Mouse (Mus musculus) heart, embryonic 10.5 days (tissue): ENCODE data around the gene Med10. TPM values are rescaled to one million over a fixed set of nuclear protein-coding genes. Genes with fewer than 3 reads are reported as not detected.

ENCODE experiments used
- DNase-seq: peaks from one replicate; pipeline ENCODE4 v3.0.0-alpha.2; 2017; ENCODE audit warnings: low spot score
- H3K27ac ChIP-seq: fragments of 300-500 bp; sonication (generic); 2 replicates; pipeline ENCODE4 v1.5.1; 2016; ENCODE audit warnings: mild to moderate bottlenecking
- H3K27me3 ChIP-seq: fragments of 300-500 bp; sonication (generic); 2 replicates; pipeline ENCODE4 v1.6.1; 2016; ENCODE audit warnings: mild to moderate bottlenecking; ENCODE audit not compliant: poor library complexity, insufficient read depth, severe bottlenecking
- H3K36me3 ChIP-seq: fragments of 300-500 bp; sonication (generic); 2 replicates; pipeline ENCODE4 v1.6.1; 2016; ENCODE audit warnings: mild to moderate bottlenecking, moderate library complexity
- H3K4me1 ChIP-seq: fragments of 300-500 bp; sonication (generic); 2 replicates; pipeline ENCODE4 v1.6.1; 2016; ENCODE audit warnings: mild to moderate bottlenecking
- H3K4me3 ChIP-seq: fragments of 300-500 bp; sonication (generic); 2 replicates; pipeline ENCODE4 v1.5.1; 2016; ENCODE audit warnings: mild to moderate bottlenecking, moderate library complexity
- H3K9me3 ChIP-seq: fragments of 300-500 bp; sonication (generic); 2 replicates; pipeline ENCODE4 v1.6.1; 2016; ENCODE audit warnings: mild to moderate bottlenecking, moderate library complexity
- WGBS: fragments of 180-500 bp; shearing (Covaris S2); methylation state at CpG from one replicate; pipeline ENCODE4 v1.1.7; 2016; 5-methylcytosine and 5-hydroxymethylcytosine counted together
- polyA plus RNA-seq: library from polyadenylated mRNA; unstranded; fragments of >200 nt; fragmentation: Nextera tagmentation; extraction: Ambion mirVana; gene quantifications from 2 replicates; pipeline ENCODE4 v1.2.1, GENCODE M21; 2016

The Med10 gene
- polyA plus RNA-seq: 122 and 154 TPM in 2 replicates

DNA sequence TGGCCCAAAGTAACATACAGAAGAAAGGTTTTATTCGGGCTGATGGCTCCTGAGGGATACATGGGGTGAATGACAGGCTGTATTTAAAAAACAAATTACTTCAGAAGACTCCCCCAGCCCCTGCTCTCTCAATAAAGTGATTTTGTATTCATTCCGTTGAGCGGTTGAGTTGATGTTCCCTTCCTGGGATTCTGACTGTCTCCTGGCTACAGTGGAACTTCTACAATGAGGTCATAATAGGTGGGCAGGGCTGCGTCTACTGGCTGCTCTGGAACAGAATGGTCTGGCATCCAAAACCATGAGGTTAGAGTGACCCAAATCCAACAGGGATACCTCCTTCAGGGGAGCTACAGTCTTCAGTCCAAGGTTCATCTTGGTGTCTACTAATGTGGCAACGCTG, at the start of gene Med10:
Gene Med10, plus strand, starts transcription at position 301 of the 400 bp plus-strand sequence.
- 73% methylated on average over 5 of the region's 5 CpGs for WGBS
- Histone ChIP-seq H3K4me3 (no peak within 1 kb of the TSS), H3K9me3 (no peaks in the 10 kb centered on the region), H3K4me1 (no peaks in the 10 kb centered on the region), H3K36me3 (no peaks in the 10 kb centered on the region), H3K27me3 (no peaks in the 10 kb centered on the region), H3K27ac (no peak within 1 kb of the TSS)
- peak; percentile 43 for DNase-seq

DNA sequence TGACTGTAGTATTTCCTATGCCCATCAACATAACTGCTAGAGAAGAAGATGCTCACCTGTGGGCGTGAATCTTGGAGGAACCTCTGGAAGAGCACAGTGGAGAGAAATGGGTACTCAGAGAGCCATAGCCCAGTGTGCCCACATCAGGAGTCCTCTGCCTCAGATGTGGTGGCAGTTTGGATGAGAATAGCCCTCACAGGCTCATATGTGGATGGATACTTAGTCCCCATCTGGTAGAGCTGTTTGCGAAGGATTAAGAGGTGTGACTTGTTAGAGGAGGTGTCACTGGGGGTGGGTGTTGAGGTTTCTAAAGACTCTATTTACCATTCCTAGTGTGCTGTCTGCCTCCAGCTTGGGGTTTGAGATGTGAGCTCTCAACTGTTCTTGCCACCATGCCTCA, 49.3 kb upstream of the Med10 start:
- no peaks in the 10 kb centered on the region for H3K9me3 ChIP-seq
- H3K4me3 ChIP-seq: no peak overlapping the region
- no peak for DNase-seq
- no peaks in the 10 kb centered on the region for H3K27me3 ChIP-seq
- peaks cover 6% of the 10 kb centered on the region; the same call in 1 of the 2 replicates for H3K4me1 ChIP-seq
- H3K27ac ChIP-seq: no peak overlapping the region
- no peaks in the 10 kb centered on the region for H3K36me3 ChIP-seq
- 78% methylated on average over 2 of the region's 2 CpGs for WGBS

DNA sequence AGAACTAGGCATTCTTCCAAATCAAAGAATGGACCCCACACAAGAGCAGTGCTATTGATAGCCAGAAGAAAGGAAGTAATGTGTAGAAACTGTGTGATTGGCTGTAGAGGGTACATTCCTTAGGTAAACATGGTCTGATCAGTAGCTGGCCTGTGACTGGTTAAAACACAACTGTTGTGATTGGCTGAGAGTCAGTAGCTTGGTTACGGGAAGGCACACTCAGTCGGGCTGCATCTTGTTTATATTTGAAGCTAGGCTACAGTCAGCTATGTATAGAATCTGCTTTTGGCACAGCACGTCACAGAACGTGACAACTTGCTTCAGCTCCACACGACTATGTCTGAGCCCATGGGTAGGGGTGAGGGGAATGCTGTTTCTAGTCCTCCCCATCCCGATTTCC, 43.2 kb upstream of the Med10 start:
- no peaks in the 10 kb centered on the region for H3K9me3 ChIP-seq
- WGBS: 75% methylated on average over 6 of the region's 6 CpGs
- DNase-seq: no peak
- H3K27ac ChIP-seq: no peak overlapping the region
- no peak overlapping the region for H3K4me3 ChIP-seq
- H3K36me3 ChIP-seq: no peaks in the 10 kb centered on the region
- no peaks in the 10 kb centered on the region for H3K4me1 ChIP-seq
- H3K27me3 ChIP-seq: no peaks in the 10 kb centered on the region

DNA sequence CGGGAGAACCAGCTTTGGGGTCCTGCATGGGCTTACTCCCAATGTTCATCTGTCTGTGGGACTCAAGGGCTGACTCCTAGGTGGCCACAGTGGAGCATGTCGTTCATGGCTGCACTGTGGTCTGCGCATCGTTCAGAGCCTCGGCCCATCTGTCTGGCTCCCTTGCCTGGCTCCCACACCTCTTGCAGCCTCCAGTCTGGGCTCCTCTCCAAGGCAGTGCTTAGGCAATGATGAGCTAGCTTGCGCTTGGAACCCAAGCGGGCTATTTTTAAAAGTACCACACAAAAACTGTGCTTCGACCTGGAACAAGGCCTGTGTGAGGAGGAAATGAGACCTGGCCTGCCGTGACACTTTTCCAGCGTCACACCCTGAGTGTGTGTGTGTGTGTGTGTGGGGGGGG, 40.8 kb upstream of the Med10 start:
- WGBS: 78% methylated on average over 10 of the region's 10 CpGs
- H3K36me3 ChIP-seq: no peaks in the 10 kb centered on the region
- no peaks in the 10 kb centered on the region for H3K27me3 ChIP-seq
- no peak for DNase-seq
- H3K27ac ChIP-seq: no peak overlapping the region
- H3K4me3 ChIP-seq: no peak overlapping the region
- H3K4me1 ChIP-seq: no peaks in the 10 kb centered on the region
- no peaks in the 10 kb centered on the region for H3K9me3 ChIP-seq

DNA sequence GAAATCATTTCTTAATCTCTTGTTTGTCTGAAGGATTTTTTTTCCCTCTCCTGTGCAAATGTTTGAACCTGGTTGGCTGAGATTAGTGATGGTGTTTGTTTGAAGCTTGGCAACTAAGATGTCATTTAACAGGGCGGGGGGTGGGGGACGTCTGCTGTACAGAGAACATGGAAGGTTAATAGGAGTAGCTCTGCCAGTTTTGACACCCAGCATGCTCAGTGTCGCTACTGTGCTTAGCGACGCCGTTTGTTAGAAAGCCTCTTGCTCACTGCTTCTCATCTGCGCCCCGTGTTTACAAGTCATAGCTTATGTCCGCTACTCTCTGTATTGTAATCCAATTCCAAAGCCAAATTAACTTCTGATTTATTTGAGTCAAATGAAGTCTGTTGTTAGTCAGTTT, 37.5 kb upstream of the Med10 start:
- no peak for DNase-seq
- WGBS: 88% methylated on average over 9 of the region's 9 CpGs
- no peak overlapping the region for H3K27ac ChIP-seq

DNA sequence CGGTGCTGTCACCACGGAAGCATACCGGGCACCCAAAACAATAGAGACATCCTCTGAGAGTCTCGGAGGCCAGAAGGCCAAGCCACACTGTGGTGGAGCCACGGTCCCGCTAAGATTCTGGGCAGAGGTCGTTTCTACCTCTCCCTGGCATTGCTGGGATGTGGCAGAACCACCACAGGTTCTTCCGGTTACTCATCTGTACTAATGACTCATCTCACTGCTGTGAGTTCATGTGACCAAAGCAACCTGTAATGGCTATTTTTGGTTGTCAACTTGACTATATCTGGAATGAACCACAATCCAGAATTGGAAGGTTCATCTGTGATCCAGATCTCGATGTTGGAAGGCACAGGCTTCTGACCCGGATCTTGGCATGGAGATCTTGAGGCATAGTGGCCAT, 34.0 kb upstream of the Med10 start:
- 89% methylated on average over 10 of the region's 10 CpGs for WGBS
- H3K27me3 ChIP-seq: no peaks in the 10 kb centered on the region
- H3K36me3 ChIP-seq: no peaks in the 10 kb centered on the region
- H3K27ac ChIP-seq: no peak overlapping the region
- no peak overlapping the region for H3K4me3 ChIP-seq
- no peak for DNase-seq
- H3K4me1 ChIP-seq: no peaks in the 10 kb centered on the region
- H3K9me3 ChIP-seq: no peaks in the 10 kb centered on the region

More for the DNA sequence above, 37.5 kb upstream of the Med10 start:
- Histone ChIP-seq H3K4me1 (no peaks in the 10 kb centered on the region), H3K9me3 (no peaks in the 10 kb centered on the region), H3K4me3 (no peak overlapping the region), H3K36me3 (no peaks in the 10 kb centered on the region), H3K27me3 (no peaks in the 10 kb centered on the region)

DNA sequence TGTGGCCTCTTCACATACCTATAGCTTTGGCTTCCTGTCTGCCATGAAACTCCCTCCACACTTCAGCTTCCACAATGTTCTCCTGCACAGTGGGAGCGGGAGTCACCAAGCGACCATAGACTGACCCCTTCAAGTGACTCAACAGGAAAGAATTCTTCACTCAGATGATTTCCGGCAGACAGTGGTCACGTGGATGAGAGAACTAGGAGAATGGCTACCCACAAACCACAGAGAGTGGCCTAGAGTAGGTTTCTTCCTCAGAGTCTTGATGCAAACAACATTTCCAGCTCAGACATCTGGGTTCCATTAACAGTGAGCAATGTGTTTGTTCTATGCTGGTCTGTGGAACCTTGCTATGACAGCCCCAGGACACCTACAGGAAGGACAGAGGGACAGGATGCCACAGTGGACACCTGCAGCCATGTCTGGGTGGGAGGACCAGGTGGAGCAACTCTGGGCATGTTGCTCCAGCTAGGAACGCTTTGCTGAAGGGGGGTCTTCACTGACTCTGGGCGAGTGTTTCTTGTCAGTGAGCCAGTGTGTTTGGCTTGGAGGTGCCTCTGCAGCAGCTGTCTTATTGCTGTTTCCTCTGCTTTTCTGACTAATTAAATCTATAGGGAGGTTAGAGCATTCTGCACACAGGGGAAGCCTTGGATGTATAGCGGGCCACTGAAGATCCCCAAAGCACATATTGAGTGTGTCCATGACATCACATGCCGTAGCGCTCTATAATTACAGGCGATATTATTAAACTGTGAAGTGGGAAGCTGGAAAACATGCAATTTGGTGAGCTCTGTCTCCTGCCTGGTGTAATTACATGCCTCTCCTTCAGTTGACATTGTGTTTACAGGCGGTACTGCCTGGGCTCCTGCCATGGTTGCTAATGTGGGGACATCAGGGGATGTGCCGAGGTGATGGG, 31.4 kb upstream of the Med10 start:
- no peaks in the 10 kb centered on the region for H3K4me1 ChIP-seq
- WGBS: 79% methylated on average over 12 of the region's 12 CpGs

DNA sequence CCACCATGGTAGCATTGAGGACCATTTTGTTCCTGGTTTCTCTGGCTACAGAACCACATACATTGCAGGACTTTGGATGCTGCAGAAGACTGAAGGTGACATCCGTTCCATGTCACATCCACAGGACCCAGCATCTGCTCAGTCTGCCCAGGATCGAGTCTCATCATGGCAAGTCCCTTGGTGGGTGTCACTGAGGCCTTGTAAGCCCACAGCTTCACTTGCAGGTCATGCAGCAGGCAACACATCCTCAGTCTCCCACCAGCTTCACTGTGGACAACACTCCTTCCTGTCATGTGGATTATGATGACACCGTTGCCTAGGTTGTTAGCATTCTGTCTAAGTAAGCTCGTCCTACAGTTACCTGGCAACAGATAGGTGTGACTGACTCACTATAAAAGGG, 29.8 kb upstream of the Med10 start:
- no peak overlapping the region for H3K27ac ChIP-seq
- H3K27me3 ChIP-seq: no peaks in the 10 kb centered on the region
- H3K9me3 ChIP-seq: no peaks in the 10 kb centered on the region
- 80% methylated on average over 4 of the region's 4 CpGs for WGBS
- no peaks in the 10 kb centered on the region for H3K36me3 ChIP-seq
- no peak overlapping the region for H3K4me3 ChIP-seq
- DNase-seq: no peak
- no peaks in the 10 kb centered on the region for H3K4me1 ChIP-seq

More for the DNA sequence above, 31.4 kb upstream of the Med10 start:
- H3K4me3 ChIP-seq: no peak overlapping the region
- H3K36me3 ChIP-seq: no peaks in the 10 kb centered on the region
- H3K27ac ChIP-seq: no peak overlapping the region
- DNase-seq: no peak
- no peaks in the 10 kb centered on the region for H3K27me3 ChIP-seq
- H3K9me3 ChIP-seq: no peaks in the 10 kb centered on the region

DNA sequence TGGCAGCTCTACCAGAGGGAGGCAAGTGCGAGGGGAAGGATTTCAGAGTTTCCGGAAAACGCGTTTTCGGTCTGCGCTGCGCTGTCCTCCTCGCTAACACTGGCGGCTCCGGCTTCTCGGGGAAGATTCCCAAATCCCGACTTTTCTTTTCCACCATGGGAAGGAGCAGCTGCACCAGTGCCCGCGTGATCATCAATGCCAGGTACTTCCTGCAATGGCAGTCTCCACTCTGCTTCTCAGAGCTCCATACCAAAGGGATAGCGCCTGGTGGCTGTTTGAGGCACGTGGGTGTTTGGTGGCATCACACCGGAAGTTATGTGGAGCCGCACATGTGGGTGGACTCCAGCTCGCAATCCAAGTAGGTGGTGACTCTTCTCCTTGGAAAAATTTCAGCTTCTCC, 24.0 kb upstream of the Med10 start:
- H3K27ac ChIP-seq: no peak overlapping the region
- WGBS: 83% methylated on average over 19 of the region's 19 CpGs
- no peaks in the 10 kb centered on the region for H3K4me1 ChIP-seq
- no peaks in the 10 kb centered on the region for H3K9me3 ChIP-seq
- no peak overlapping the region for H3K4me3 ChIP-seq
- no peaks in the 10 kb centered on the region for H3K36me3 ChIP-seq
- no peaks in the 10 kb centered on the region for H3K27me3 ChIP-seq
- no peak for DNase-seq

DNA sequence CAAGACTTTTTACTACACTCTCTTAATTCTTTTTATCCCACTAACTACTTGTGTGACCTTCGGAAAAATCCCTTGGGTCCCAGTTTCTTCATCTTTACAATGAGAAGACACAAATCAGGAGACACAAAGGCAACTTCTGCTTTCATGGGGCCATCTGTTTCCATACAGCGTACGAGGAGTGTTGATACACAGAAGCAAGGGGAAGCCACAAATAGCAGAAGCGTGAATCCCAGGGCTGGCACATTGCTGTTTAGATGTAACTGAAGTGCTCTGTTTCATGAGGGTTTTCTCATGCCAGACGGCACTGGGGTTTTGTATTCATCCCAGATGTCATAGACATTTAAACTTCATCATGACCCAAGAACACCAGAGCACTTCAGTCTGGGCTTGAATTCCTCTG, 13.5 kb upstream of the Med10 start:
- no peak overlapping the region for H3K27ac ChIP-seq
- no peaks in the 10 kb centered on the region for H3K4me1 ChIP-seq
- H3K4me3 ChIP-seq: no peak overlapping the region
- WGBS: 78% methylated on average over 5 of the region's 5 CpGs
- no peaks in the 10 kb centered on the region for H3K36me3 ChIP-seq
- H3K27me3 ChIP-seq: no peaks in the 10 kb centered on the region
- peak; percentile 54 for DNase-seq
- H3K9me3 ChIP-seq: no peaks in the 10 kb centered on the region

DNA sequence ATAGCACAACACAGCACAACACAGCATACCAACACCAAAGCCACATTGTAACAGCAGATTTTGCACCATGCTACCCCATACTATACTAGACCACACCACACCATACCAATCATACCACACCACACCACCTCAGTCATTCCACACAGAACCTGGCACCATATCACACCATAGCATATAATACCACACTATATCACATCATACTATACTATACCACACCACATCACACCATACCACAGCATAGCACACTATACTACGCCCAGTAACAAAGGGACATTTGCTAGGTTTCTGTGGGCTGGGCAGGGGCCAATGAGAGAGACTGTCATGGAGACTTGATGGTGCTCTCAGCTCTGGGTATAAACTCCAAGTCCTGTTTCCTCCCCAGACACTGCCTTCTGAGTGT, 10.4 kb upstream of the Med10 start:
- WGBS: 84% methylated on average over 1 of the region's 1 CpGs
- H3K9me3 ChIP-seq: no peaks in the 10 kb centered on the region
- H3K4me3 ChIP-seq: no peak overlapping the region
- H3K27me3 ChIP-seq: no peaks in the 10 kb centered on the region
- no peaks in the 10 kb centered on the region for H3K4me1 ChIP-seq
- DNase-seq: peak; percentile 53
- no peak overlapping the region for H3K27ac ChIP-seq
- no peaks in the 10 kb centered on the region for H3K36me3 ChIP-seq

DNA sequence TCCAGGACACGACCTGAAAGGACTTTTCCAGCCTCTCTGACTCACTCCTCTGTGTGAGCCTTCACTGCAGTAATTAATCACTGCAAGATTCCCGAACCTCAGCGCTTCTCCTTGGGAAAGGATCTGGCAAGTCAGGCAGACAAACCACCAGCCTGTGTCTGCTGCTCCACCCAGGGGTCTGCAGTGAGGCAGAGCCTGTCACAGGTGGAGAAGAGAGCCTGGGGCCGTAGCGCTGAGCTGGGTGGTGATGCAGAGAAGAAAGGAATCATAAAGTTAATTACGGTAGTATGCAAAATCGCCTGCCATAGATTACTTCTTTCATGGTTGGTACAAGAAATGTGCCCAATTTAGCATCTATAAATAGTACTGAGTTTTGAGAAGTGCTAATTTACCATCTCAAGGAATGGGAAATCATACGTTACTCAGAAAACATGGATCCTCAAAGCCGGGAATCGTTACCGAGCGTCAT, 9.6 kb upstream of the Med10 start:
- 68% methylated on average over 12 of the region's 12 CpGs for WGBS
- no peak overlapping the region for H3K27ac ChIP-seq
- DNase-seq: peak; percentile 50

DNA sequence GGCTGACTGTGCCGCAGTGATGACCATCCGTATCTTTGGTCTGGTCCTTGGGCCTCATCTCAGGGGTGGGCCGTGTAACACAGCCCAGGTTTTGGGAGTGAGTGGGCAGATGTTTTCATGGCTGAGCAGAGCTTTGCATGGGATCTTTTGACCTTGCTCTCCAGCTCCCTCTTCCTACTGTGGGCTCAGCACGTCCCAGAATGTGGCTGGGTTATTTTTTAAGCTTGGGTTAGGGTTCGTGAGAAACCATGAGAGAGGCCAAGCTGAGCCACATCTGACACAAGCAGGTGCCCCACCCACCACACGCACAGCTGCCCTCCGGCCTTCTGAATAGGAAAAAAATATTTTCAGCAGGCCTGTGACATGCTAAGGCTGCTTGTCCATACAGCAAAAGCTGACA, 7.4 kb upstream of the Med10 start:
- DNase-seq: peak; percentile 63
- no peaks in the 10 kb centered on the region for H3K36me3 ChIP-seq
- H3K27ac ChIP-seq: no peak overlapping the region
- no peaks in the 10 kb centered on the region for H3K9me3 ChIP-seq
- WGBS: 68% methylated on average over 7 of the region's 7 CpGs
- no peaks in the 10 kb centered on the region for H3K27me3 ChIP-seq
- no peaks in the 10 kb centered on the region for H3K4me1 ChIP-seq
- no peak overlapping the region for H3K4me3 ChIP-seq

More for the DNA sequence above, 9.6 kb upstream of the Med10 start:
- Histone ChIP-seq H3K9me3 (no peaks in the 10 kb centered on the region), H3K4me1 (no peaks in the 10 kb centered on the region), H3K36me3 (no peaks in the 10 kb centered on the region), H3K4me3 (no peak overlapping the region), H3K27me3 (no peaks in the 10 kb centered on the region)
